ENCODE assay signal across 37 mouse cellular contexts in genomic region chr19:44589591-44590223, GRCm38 (mm10). TPM values are rescaled to one million over a fixed set of nuclear protein-coding genes. Genes with fewer than 3 reads are reported as not detected.
DNase-seq lines count a peak whose midpoint lies in the region; ATAC-seq and TF ChIP-seq lines count a peak whose summit lies in the region.
"Had no signal": no experiment of that assay in that cellular context is flagged by ENCODE, and none has a peak within 500 bp of the region (broad histone marks: within the 10 kb centered on the region; RNA-seq: fewer than 3 reads in every experiment).

No protein-coding gene starts in this region.

- DNase-seq in hindbrain, embryonic 11.5 days (ENCODE audit: low spot score) = no peak
- DNase-seq in kidney, adult 2 months = no peak
- no peak for DNase-seq in testis, postnatal 10 days (ENCODE audit: low spot score)
- DNase-seq in layer of hippocampus, adult 8-10 months (ENCODE audit: low spot score in 2 of 2) = no peak
- DNase-seq: adrenal gland, adult 8-10 months; adrenal gland, postnatal 25 days; B cell, adult 2 months; cerebellum, adult 11-12 months; cerebellum, adult 8-10 months; cerebellum, postnatal 10 days; cerebellum, postnatal 36 days; embryo, embryonic 11 days; forebrain, postnatal 0 days; gastrocnemius, adult 2 months; gastrocnemius, postnatal 14 days; heart, adult 11 months had no signal

- peak overlapping the region; percentile 4; the same call in 1 of the 2 replicates for H3K27ac ChIP-seq in hindbrain, embryonic 13.5 days
- no peak overlapping the region for H3K27ac ChIP-seq in hindbrain, embryonic 11.5 days (ENCODE audit: low read depth, low read length)
- peak overlapping the region; percentile 32 for H3K27ac ChIP-seq in kidney, embryonic 15.5 days
- no peak overlapping the region for H3K27ac ChIP-seq in kidney, adult 2 months (ENCODE audit: insufficient read depth, low read depth, low read length)
- no peak overlapping the region for H3K27ac ChIP-seq in intestine, embryonic 15.5 days
- H3K27ac ChIP-seq: embryonic facial prominence, embryonic 15.5 days; gastrocnemius, adult 2 months had no signal

- ATAC-seq in hindbrain, embryonic 13.5 days (ENCODE audit: low FRiP score) = no peak
- no peak for ATAC-seq in hindbrain, embryonic 11.5 days (ENCODE audit: low FRiP score)
- peak; percentile 47; the same call in 1 of the 2 replicates for ATAC-seq in kidney, embryonic 15.5 days (replicated peaks; ENCODE audit: low FRiP score)
- ATAC-seq in intestine, embryonic 15.5 days = peak; percentile 56
- ATAC-seq: activated CD4-positive, CD25-positive, alpha-beta regulatory T cell, adult 4 months; forebrain, embryonic 14.5 days; forebrain, postnatal 0 days; hindbrain, embryonic 16.5 days had no signal

- peaks cover 37% of the 10 kb centered on the region for H3K27me3 ChIP-seq in hindbrain, embryonic 13.5 days
- peaks cover 6% of the 10 kb centered on the region; the same call in 1 of the 2 replicates for H3K27me3 ChIP-seq in hindbrain, embryonic 11.5 days (ENCODE audit: control insufficient read depth, insufficient read depth, low read length)
- peaks cover 12% of the 10 kb centered on the region; the same call in 1 of the 2 replicates for H3K27me3 ChIP-seq in kidney, embryonic 15.5 days
- H3K27me3 ChIP-seq in kidney, adult 2 months (replicated peaks; ENCODE audit: control insufficient read depth, insufficient read depth, low read length) = no peaks in the 10 kb centered on the region
- peaks cover 4% of the 10 kb centered on the region; the same call in 1 of the 2 replicates for H3K27me3 ChIP-seq in E14TG2a.4 (ENCODE audit: insufficient read depth, low read length)
- peaks cover 11% of the 10 kb centered on the region for H3K27me3 ChIP-seq in intestine, embryonic 15.5 days (replicated peaks)
- H3K27me3 ChIP-seq: CH12.LX had no signal

- no peak for TF ChIP-seq CTCF in kidney, adult 2 months (conservative IDR thresholded peaks at IDR 0.05; ENCODE audit: insufficient read depth, insufficient read length, low read depth, low read length)
- no peak for TF ChIP-seq CTCF in E14TG2a.4 (conservative IDR thresholded peaks at IDR 0.05; ENCODE audit: low read length)

- no peak overlapping the region for H3K9ac ChIP-seq in hindbrain, embryonic 13.5 days
- H3K9ac ChIP-seq in hindbrain, embryonic 11.5 days (ENCODE audit: low read depth, low read length) = no peak overlapping the region
- H3K9ac ChIP-seq in kidney, embryonic 15.5 days = no peak overlapping the region
- H3K9ac ChIP-seq in intestine, embryonic 15.5 days = no peak overlapping the region
- H3K9ac ChIP-seq: embryonic facial prominence, embryonic 15.5 days; forebrain, postnatal 0 days had no signal

- H3K4me2 ChIP-seq in hindbrain, embryonic 13.5 days = no peak overlapping the region
- H3K4me2 ChIP-seq in hindbrain, embryonic 11.5 days (replicated peaks; ENCODE audit: low read depth, low read length) = no peak overlapping the region
- no peak overlapping the region for H3K4me2 ChIP-seq in kidney, embryonic 15.5 days
- H3K4me2 ChIP-seq in intestine, embryonic 15.5 days (replicated peaks) = no peak overlapping the region
- H3K4me2 ChIP-seq: embryonic facial prominence, embryonic 15.5 days; heart, embryonic 11.5 days had no signal

- no peaks in the 10 kb centered on the region for H3K9me3 ChIP-seq in hindbrain, embryonic 13.5 days
- no peaks in the 10 kb centered on the region for H3K9me3 ChIP-seq in hindbrain, embryonic 11.5 days (ENCODE audit: control insufficient read depth, low read length)
- no peaks in the 10 kb centered on the region for H3K9me3 ChIP-seq in kidney, embryonic 15.5 days (replicated peaks)
- peaks cover 17% of the 10 kb centered on the region for H3K9me3 ChIP-seq in E14TG2a.4 (ENCODE audit: low read length)
- H3K9me3 ChIP-seq in intestine, embryonic 15.5 days = no peaks in the 10 kb centered on the region
- H3K9me3 ChIP-seq: embryonic facial prominence, embryonic 15.5 days had no signal

- no peak overlapping the region for H3K4me3 ChIP-seq in hindbrain, embryonic 13.5 days
- no peak overlapping the region for H3K4me3 ChIP-seq in hindbrain, embryonic 11.5 days (ENCODE audit: low read depth, low read length)
- no peak overlapping the region for H3K4me3 ChIP-seq in kidney, embryonic 15.5 days (replicated peaks)
- H3K4me3 ChIP-seq in kidney, adult 2 months (ENCODE audit: insufficient read depth, low read depth, low read length) = no peak overlapping the region
- H3K4me3 ChIP-seq in E14TG2a.4 (replicated peaks; ENCODE audit: low read length) = 0 out of 2 replicates have a peak overlapping the region, but pooled peaks have one; percentile 29
- no peak overlapping the region for H3K4me3 ChIP-seq in intestine, embryonic 15.5 days (replicated peaks)
- H3K4me3 ChIP-seq: embryonic facial prominence, embryonic 15.5 days; gastrocnemius, adult 2 months had no signal

- 0 out of 2 replicates have a peak, but pooled peaks cover 6% of the 10 kb centered on the region for H3K4me1 ChIP-seq in hindbrain, embryonic 13.5 days (replicated peaks)
- H3K4me1 ChIP-seq in hindbrain, embryonic 11.5 days (replicated peaks; ENCODE audit: control insufficient read depth, insufficient read depth, low read length) = no peaks in the 10 kb centered on the region
- peaks cover 31% of the 10 kb centered on the region for H3K4me1 ChIP-seq in kidney, embryonic 15.5 days
- no peaks in the 10 kb centered on the region for H3K4me1 ChIP-seq in kidney, adult 2 months (ENCODE audit: control insufficient read depth, insufficient read depth, low read length)
- peaks cover 47% of the 10 kb centered on the region for H3K4me1 ChIP-seq in E14TG2a.4 (replicated peaks; ENCODE audit: low read depth, low read length)
- H3K4me1 ChIP-seq in intestine, embryonic 15.5 days (replicated peaks) = no peaks in the 10 kb centered on the region
- H3K4me1 ChIP-seq: embryonic facial prominence, embryonic 15.5 days had no signal

- no peaks in the 10 kb centered on the region for H3K36me3 ChIP-seq in hindbrain, embryonic 13.5 days
- no peaks in the 10 kb centered on the region for H3K36me3 ChIP-seq in hindbrain, embryonic 11.5 days (ENCODE audit: control insufficient read depth, insufficient read depth, low read length)
- H3K36me3 ChIP-seq in kidney, embryonic 15.5 days = no peaks in the 10 kb centered on the region
- H3K36me3 ChIP-seq in kidney, adult 2 months (ENCODE audit: control insufficient read depth, insufficient read depth, low read length) = no peaks in the 10 kb centered on the region
- no peaks in the 10 kb centered on the region for H3K36me3 ChIP-seq in E14TG2a.4 (ENCODE audit: insufficient read depth, low read length)
- H3K36me3 ChIP-seq in intestine, embryonic 15.5 days = no peaks in the 10 kb centered on the region
- H3K36me3 ChIP-seq: embryonic facial prominence, embryonic 15.5 days had no signal

- 48% methylated on average over 7 of the region's 7 CpGs for WGBS in hindbrain, embryonic 13.5 days
- 55% methylated on average over 7 of the region's 7 CpGs for WGBS in hindbrain, embryonic 11.5 days
- 31% methylated on average over 6 of the region's 7 CpGs for WGBS in kidney, embryonic 15.5 days
- WGBS in kidney, adult 2 months = 57% methylated on average over 7 of the region's 7 CpGs
- 53% methylated on average over 6 of the region's 7 CpGs for WGBS in intestine, embryonic 15.5 days

- TF ChIP-seq POLR2A in kidney, adult 2 months (IDR thresholded peaks at IDR 0.05; ENCODE audit: low read depth, low read length) = no peak

RNA-seq across cellular contexts. Expression of gene Hif1an, which starts 27.1 kb away (rescaled TPM):
- polyA plus RNA-seq in hindbrain, embryonic 13.5 days (2015; fragmentation: Nextera tagmentation; extraction: Ambion mirVana) = 29.4 and 31.0 TPM in 2 replicates
- 25.8 and 31.9 TPM in 2 replicates for polyA plus RNA-seq in hindbrain, embryonic 11.5 days (2014; fragmentation: Nextera tagmentation; extraction: Ambion mirVana)
- polyA plus RNA-seq in kidney, embryonic 15.5 days (2015; fragmentation: Nextera tagmentation; extraction: Ambion mirVana) = 32.4 and 32.5 TPM in 2 replicates
- polyA plus RNA-seq in kidney, adult 2 months (2012; rRNA removed) = 16.4 and 17.0 TPM in 2 replicates
- polyA plus RNA-seq in intestine, embryonic 15.5 days (2015; fragmentation: Nextera tagmentation; extraction: Ambion mirVana) = 25.4 and 26.3 TPM in 2 replicates
- total RNA-seq in layer of hippocampus, adult 8-10 months (2022) = 10 to 100 TPM; 30.8 to 37.2 (median 33.1) TPM

RNA-seq across cellular contexts. Expression of gene Ndufb8, which starts 34.5 kb away (rescaled TPM):
- 592 and 624 TPM in 2 replicates for polyA plus RNA-seq in hindbrain, embryonic 13.5 days (2015; fragmentation: Nextera tagmentation; extraction: Ambion mirVana)
- polyA plus RNA-seq in hindbrain, embryonic 11.5 days (2014; fragmentation: Nextera tagmentation; extraction: Ambion mirVana) = 463 and 514 TPM in 2 replicates
- polyA plus RNA-seq in kidney, embryonic 15.5 days (2015; fragmentation: Nextera tagmentation; extraction: Ambion mirVana) = 599 and 609 TPM in 2 replicates
- polyA plus RNA-seq in kidney, adult 2 months (2012; rRNA removed) = 1,573 and 1,885 TPM in 2 replicates
- polyA plus RNA-seq in intestine, embryonic 15.5 days (2015; fragmentation: Nextera tagmentation; extraction: Ambion mirVana) = 562 and 659 TPM in 2 replicates
- total RNA-seq in layer of hippocampus, adult 8-10 months (2022) = 100 to 1,000 TPM; 368 to 426 (median 402) TPM

RNA-seq across cellular contexts. Expression of gene Gm20538, which starts 37.1 kb away (rescaled TPM):
- not detected in 2 replicates for polyA plus RNA-seq in hindbrain, embryonic 13.5 days (2015; fragmentation: Nextera tagmentation; extraction: Ambion mirVana)
- polyA plus RNA-seq in hindbrain, embryonic 11.5 days (2014; fragmentation: Nextera tagmentation; extraction: Ambion mirVana) = not detected in 2 replicates
- polyA plus RNA-seq in kidney, embryonic 15.5 days (2015; fragmentation: Nextera tagmentation; extraction: Ambion mirVana) = not detected in 2 replicates
- not detected in 2 replicates for polyA plus RNA-seq in kidney, adult 2 months (2012; rRNA removed)
- not detected in 2 replicates for polyA plus RNA-seq in intestine, embryonic 15.5 days (2015; fragmentation: Nextera tagmentation; extraction: Ambion mirVana)
- total RNA-seq in layer of hippocampus, adult 8-10 months (2022) = not detected
- total RNA-seq: adrenal gland, adult 8-10 months; adrenal gland, postnatal 25 days; forebrain, postnatal 0 days; gastrocnemius, adult 2 months; gastrocnemius, postnatal 14 days; gastrocnemius, postnatal 4 days; heart, adult 8-10 months; heart, postnatal 25 days; hematopoietic stem cell, adult 5-6 weeks had no signal
- polyA plus RNA-seq: brain, embryonic 14.5 days; cortical plate, adult 2 months; embryonic facial prominence, embryonic 11.5 days; forebrain, embryonic 11.5 days; forebrain, embryonic 14.5 days; forebrain, postnatal 0 days; frontal cortex, adult 2 months; heart, embryonic 11.5 days; heart, embryonic 14.5 days; heart, postnatal 0 days; hindbrain, embryonic 16.5 days had no signal

RNA-seq across cellular contexts. Expression of gene Sec31b, which starts 44.0 kb away (rescaled TPM):
- polyA plus RNA-seq in hindbrain, embryonic 13.5 days (2015; fragmentation: Nextera tagmentation; extraction: Ambion mirVana) = 0.26 and 0.51 TPM in 2 replicates
- polyA plus RNA-seq in hindbrain, embryonic 11.5 days (2014; fragmentation: Nextera tagmentation; extraction: Ambion mirVana) = 0.13 and 0.22 TPM in 2 replicates
- 1.1 and 1.3 TPM in 2 replicates for polyA plus RNA-seq in kidney, embryonic 15.5 days (2015; fragmentation: Nextera tagmentation; extraction: Ambion mirVana)
- polyA plus RNA-seq in kidney, adult 2 months (2012; rRNA removed) = 5.3 and 6.8 TPM in 2 replicates
- 0.40 and 0.49 TPM in 2 replicates for polyA plus RNA-seq in intestine, embryonic 15.5 days (2015; fragmentation: Nextera tagmentation; extraction: Ambion mirVana)
- total RNA-seq in layer of hippocampus, adult 8-10 months (2022) = under 1 TPM; 0.23 to 0.63 (median 0.33) TPM

Comparison
In these comparisons a context has a peak if more than half of its experiments do, and no peak if none do; other contexts are left out.
1. H3K27ac ChIP-seq: peak in hindbrain, embryonic 13.5 days (single experiment) and kidney, embryonic 15.5 days (single experiment); none in hindbrain, embryonic 11.5 days (single experiment), kidney, adult 2 months (single experiment) and intestine, embryonic 15.5 days (single experiment).
2. ATAC-seq: peak in kidney, embryonic 15.5 days (single experiment) and intestine, embryonic 15.5 days (single experiment); none in hindbrain, embryonic 13.5 days (single experiment) and hindbrain, embryonic 11.5 days (single experiment).